Mouse (Mus musculus) left cerebral cortex, postnatal 25 days (tissue): Measurements from ENCODE around the gene Ubash3a. TPM values are rescaled to one million over a fixed set of nuclear protein-coding genes. Genes with fewer than 3 reads are reported as not detected.

Source experiments
- DNase-seq, 2 experiments: peaks; one replicate each; pipeline ENCODE4 v3.0.0; 2022; ENCODE audit warnings: low spot score in 2 of 2, mixed read lengths in 1 of 2
- intact Hi-C: fragments of 180-260 bp; cut with DNase I; formaldehyde crosslinking; loops from one replicate; pipeline ENCODE4 v1.15.1; 2025
- total RNA-seq, 2 experiments: library from RNA; stranded (reverse); gene quantifications; 2 replicates each; pipeline ENCODE4 v1.2.3; 2021

Gene Ubash3a
- total RNA-seq, 2 experiments from 2014 or later: not detected

GRCm38 (mm10) chr17:31273631-31274030 lies 66.0 kb downstream of the Ubash3a start:
- intact Hi-C loops: no loop called here
- no peak for DNase-seq

GRCm38 (mm10) chr17:31275181-31275580 lies 67.5 kb downstream of the Ubash3a start:
- DNase-seq: no peak
- intact Hi-C loops: no loop called here

- peak; percentile 66 to 69 for DNase-seq
- intact Hi-C loops: no loop called here
Observed at GRCm38 (mm10) chr17:31276207-31276921, 68.7 kb downstream of the Ubash3a start.

GRCm38 (mm10) chr17:31276922-31277918 lies 69.5 kb downstream of the Ubash3a start, which contains the start of gene Rsph1:
Gene Rsph1 (minus strand): TSS chr17:31277383.
- intact Hi-C loops: no loop called here
- DNase-seq: peak; percentile 100

- intact Hi-C loops: no loop called here
- peak in 1 of 2 experiments; percentile 60 for DNase-seq
Observed at GRCm38 (mm10) chr17:31277931-31278330, 70.3 kb downstream of the Ubash3a start.

- DNase-seq: no peak
- intact Hi-C loops: no loop called here
Observed at GRCm38 (mm10) chr17:31279541-31279940, 71.9 kb downstream of the Ubash3a start.

GRCm38 (mm10) chr17:31280269-31280668 lies 72.6 kb downstream of the Ubash3a start:
- DNase-seq: no peak
- intact Hi-C loops: loop anchor here (5.0 kb wide), 1 partner anchor 268 kb away; no protein-coding TSS in a partner anchor

- peak in 1 of 2 experiments; percentile 53 for DNase-seq
- intact Hi-C loops: loop anchor here (2.0 to 5.0 kb wide), 2 partner anchors 27 to 270 kb away; no protein-coding TSS in a partner anchor
Observed at GRCm38 (mm10) chr17:31281830-31282686, 74.4 kb downstream of the Ubash3a start.

- DNase-seq: no peak
- intact Hi-C loops: loop anchor here (2.0 to 5.0 kb wide), 2 partner anchors 28 to 270 kb away; no protein-coding TSS in a partner anchor
Observed at GRCm38 (mm10) chr17:31282687-31283053, 75.0 kb downstream of the Ubash3a start.

GRCm38 (mm10) chr17:31285867-31286266 lies 78.2 kb downstream of the Ubash3a start:
- intact Hi-C loops: no loop called here
- DNase-seq: no peak

- intact Hi-C loops: no loop called here
- no peak for DNase-seq
Observed at GRCm38 (mm10) chr17:31286492-31286891, 78.8 kb downstream of the Ubash3a start, which contains the start of gene Slc37a1. Gene Slc37a1 (plus strand): TSS chr17:31286792.

GRCm38 (mm10) chr17:31287216-31287615 lies 79.5 kb downstream of the Ubash3a start:
- DNase-seq: no peak
- intact Hi-C loops: no loop called here

GRCm38 (mm10) chr17:31288999-31289726 lies 81.5 kb downstream of the Ubash3a start:
- intact Hi-C loops: no loop called here
- DNase-seq: no peak

GRCm38 (mm10) chr17:31290311-31290710 lies 82.6 kb downstream of the Ubash3a start:
- intact Hi-C loops: no loop called here
- DNase-seq: no peak

GRCm38 (mm10) chr17:31290859-31291258 lies 83.2 kb downstream of the Ubash3a start:
- DNase-seq: no peak
- intact Hi-C loops: no loop called here

- no peak for DNase-seq
- intact Hi-C loops: loop anchor here (1.0 kb wide), 1 partner anchor 40 kb away; no protein-coding TSS in a partner anchor
Observed at GRCm38 (mm10) chr17:31294363-31295214, 86.9 kb downstream of the Ubash3a start.

- no peak for DNase-seq
- intact Hi-C loops: no loop called here
Observed at GRCm38 (mm10) chr17:31295215-31295891, 87.7 kb downstream of the Ubash3a start.
